Comparison of ENCODE assay signal across 20 mouse cellular contexts in genomic region chr6:145953121-145953896, GRCm38 (mm10). TPM values are rescaled to one million over a fixed set of nuclear protein-coding genes. Genes with fewer than 3 reads are reported as not detected.
A peak's percentile ranks its signal among the peaks of the same experiment; 100 is the strongest.
DNase-seq lines count a peak whose midpoint lies in the region; TF ChIP-seq lines count a peak whose summit lies in the region.
"Had no signal": no experiment of that assay in that cellular context is flagged by ENCODE, and none has a peak within 500 bp of the region (broad histone marks: within the 10 kb centered on the region; RNA-seq: fewer than 3 reads in every experiment).

No protein-coding gene starts in this region.

- peak; percentile 29 for DNase-seq in cerebellum, adult 11-12 months
- no peak for DNase-seq in cerebellum, adult 9-10 months
- no peak for DNase-seq in heart, embryonic 10.5 days (ENCODE audit: low spot score)
- no peak for DNase-seq in heart, adult 9 months (ENCODE audit: low spot score in 2 of 2)
- DNase-seq in right cerebral cortex, adult 18-20 months = peak; percentile 8
- no peak for DNase-seq in right cerebral cortex, postnatal 36 days (ENCODE audit: low spot score in 2 of 2)
- no peak for DNase-seq in kidney, adult 2 months
- DNase-seq: adrenal gland, postnatal 10 days; embryo, embryonic 11 days; left cerebral cortex, postnatal 4 days; lung, adult 2 months; retina, postnatal 1 day; thymus, postnatal 25 days had no signal

- no peaks in the 10 kb centered on the region for H3K9me3 ChIP-seq in heart, embryonic 10.5 days
- H3K9me3 ChIP-seq: forebrain, embryonic 10.5 days; hindbrain, embryonic 13.5 days; liver, embryonic 12.5 days; midbrain, embryonic 10.5 days had no signal

- peaks cover 40% of the 10 kb centered on the region for H3K4me1 ChIP-seq in heart, embryonic 10.5 days
- peaks cover 4% of the 10 kb centered on the region; the same call in 1 of the 2 replicates for H3K4me1 ChIP-seq in kidney, adult 2 months (ENCODE audit: control insufficient read depth, insufficient read depth, low read length)
- H3K4me1 ChIP-seq: liver, embryonic 12.5 days had no signal

- WGBS in heart, embryonic 10.5 days = 45% methylated on average over 13 of the region's 13 CpGs
- WGBS in kidney, adult 2 months = 84% methylated on average over 13 of the region's 13 CpGs

- no peaks in the 10 kb centered on the region for H3K27me3 ChIP-seq in heart, embryonic 10.5 days (ENCODE audit: insufficient read depth, poor library complexity, severe bottlenecking)
- H3K27me3 ChIP-seq in kidney, adult 2 months (replicated peaks; ENCODE audit: control insufficient read depth, insufficient read depth, low read length) = no peaks in the 10 kb centered on the region
- H3K27me3 ChIP-seq: hindbrain, embryonic 13.5 days; liver, embryonic 12.5 days; Patski had no signal

- no peak overlapping the region for H3K4me3 ChIP-seq in heart, embryonic 10.5 days
- H3K4me3 ChIP-seq in kidney, adult 2 months (ENCODE audit: insufficient read depth, low read depth, low read length) = no peak overlapping the region
- H3K4me3 ChIP-seq: forebrain, embryonic 10.5 days; hindbrain, embryonic 13.5 days; liver, embryonic 12.5 days; midbrain, embryonic 10.5 days had no signal

- TF ChIP-seq POLR2A in kidney, adult 2 months (IDR thresholded peaks at IDR 0.05; ENCODE audit: low read depth, low read length) = no peak

- H3K27ac ChIP-seq in heart, embryonic 10.5 days = peak overlapping the region; percentile 78
- H3K27ac ChIP-seq in kidney, adult 2 months (ENCODE audit: insufficient read depth, low read depth, low read length) = no peak overlapping the region
- H3K27ac ChIP-seq: forebrain, embryonic 10.5 days; hindbrain, embryonic 13.5 days; liver, embryonic 12.5 days; midbrain, embryonic 10.5 days; stomach, postnatal 0 days had no signal

- 0 out of 2 replicates have a peak, but pooled peaks cover 5% of the 10 kb centered on the region for H3K36me3 ChIP-seq in heart, embryonic 10.5 days
- no peaks in the 10 kb centered on the region for H3K36me3 ChIP-seq in kidney, adult 2 months (ENCODE audit: control insufficient read depth, insufficient read depth, low read length)
- H3K36me3 ChIP-seq: forebrain, embryonic 10.5 days; hindbrain, embryonic 13.5 days; liver, embryonic 12.5 days; midbrain, embryonic 10.5 days had no signal

- no peak for TF ChIP-seq CTCF in kidney, adult 2 months (conservative IDR thresholded peaks at IDR 0.05; ENCODE audit: insufficient read depth, insufficient read length, low read depth, low read length)

RNA-seq across cellular contexts. Expression of gene Sspn, which starts 21.9 kb away (rescaled TPM):
- 26.6 and 46.8 TPM in 2 replicates for polyA plus RNA-seq in heart, embryonic 10.5 days (2016; fragmentation: Nextera tagmentation; extraction: Ambion mirVana)
- polyA plus RNA-seq in kidney, adult 2 months (2012; rRNA removed) = 2.4 and 2.9 TPM in 2 replicates
- polyA plus RNA-seq: CD4-positive, CD25-positive, alpha-beta regulatory T cell, adult 4 months had no signal

Comparison
In these comparisons a context has a peak if more than half of its experiments do, and no peak if none do; other contexts are left out.
1. DNase-seq: peak in cerebellum, adult 11-12 months (single experiment) and right cerebral cortex, adult 18-20 months (single experiment); none in cerebellum, adult 9-10 months (single experiment), heart, embryonic 10.5 days (single experiment), heart, adult 9 months (0 of 2), right cerebral cortex, postnatal 36 days (0 of 2) and kidney, adult 2 months (single experiment).